Mouse (Mus musculus): Measurements from ENCODE around the gene Pmpca.

The Pmpca gene

DNA sequence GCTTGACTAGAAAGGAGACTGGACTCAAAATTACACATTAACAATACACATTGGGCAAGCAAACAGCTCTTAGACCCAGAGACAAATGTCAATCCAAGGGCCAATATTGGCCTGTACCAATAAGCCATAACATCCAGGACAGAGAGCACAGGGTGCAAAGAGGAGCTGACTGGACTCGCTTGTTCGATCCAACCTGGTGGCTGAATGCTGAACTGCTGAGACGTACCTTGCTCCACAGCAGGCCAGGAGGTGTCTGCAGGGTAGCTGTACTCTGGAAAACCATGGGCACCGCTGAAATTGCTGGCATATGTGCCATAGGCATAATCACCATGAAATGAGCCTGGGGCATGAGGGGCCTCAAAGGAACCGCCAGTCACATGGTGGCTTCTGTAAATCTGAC lies 40.7 kb downstream of the Pmpca start:
- DNase-seq (ENCODE audit: low read depth, low spot score), result no peak

GRCm38 (mm10) chr2:26434791-26435572 lies 45.8 kb downstream of the Pmpca start:
- no peak for DNase-seq (ENCODE audit: low read depth, low spot score)

DNA sequence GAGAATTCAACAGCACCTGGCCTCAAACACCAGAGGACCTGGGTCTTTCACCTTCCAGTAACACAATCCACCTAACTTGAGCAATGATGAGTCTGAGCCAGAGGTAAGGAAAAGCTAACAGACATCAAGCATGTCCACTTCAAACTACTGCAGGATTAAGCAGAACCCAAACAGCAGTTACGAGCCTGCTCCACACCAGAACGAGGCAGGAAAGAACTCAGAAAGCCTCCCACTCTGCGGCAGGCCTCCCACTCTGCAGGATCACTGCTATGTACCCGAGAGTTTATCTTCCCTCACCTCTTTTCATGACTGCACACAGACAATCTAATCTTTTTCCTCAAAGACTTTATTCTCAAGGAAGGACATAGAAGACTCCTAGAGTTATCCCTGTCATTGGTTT lies 48.1 kb downstream of the Pmpca start:
- no peak for DNase-seq (ENCODE audit: low read depth, low spot score)

- DNase-seq (ENCODE audit: low read depth, low spot score), result no peak
Measured at GRCm38 (mm10) chr2:26438373-26438772, 49.2 kb downstream of the Pmpca start.

DNA sequence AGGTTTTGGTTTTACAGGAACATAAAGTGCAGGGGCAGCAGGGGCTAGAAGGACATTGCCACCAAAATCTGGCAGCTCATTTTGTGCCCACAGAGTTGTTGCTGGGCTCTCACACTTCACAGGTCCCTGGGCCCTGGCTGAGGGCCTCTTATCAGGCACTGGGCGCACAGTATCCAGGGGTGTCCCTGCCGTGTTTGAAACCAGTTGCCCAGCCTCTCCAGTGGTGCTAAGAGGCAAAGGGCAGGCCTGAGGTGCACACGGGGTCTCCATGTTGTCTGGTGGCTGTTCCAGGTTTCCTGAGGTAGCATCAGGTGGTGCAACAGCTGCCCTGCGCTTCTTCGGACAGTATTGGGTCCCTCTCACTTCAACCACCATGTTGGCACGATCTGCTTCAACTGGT lies 50.5 kb downstream of the Pmpca start:
- no peak for DNase-seq (ENCODE audit: low read depth, low spot score)

DNA sequence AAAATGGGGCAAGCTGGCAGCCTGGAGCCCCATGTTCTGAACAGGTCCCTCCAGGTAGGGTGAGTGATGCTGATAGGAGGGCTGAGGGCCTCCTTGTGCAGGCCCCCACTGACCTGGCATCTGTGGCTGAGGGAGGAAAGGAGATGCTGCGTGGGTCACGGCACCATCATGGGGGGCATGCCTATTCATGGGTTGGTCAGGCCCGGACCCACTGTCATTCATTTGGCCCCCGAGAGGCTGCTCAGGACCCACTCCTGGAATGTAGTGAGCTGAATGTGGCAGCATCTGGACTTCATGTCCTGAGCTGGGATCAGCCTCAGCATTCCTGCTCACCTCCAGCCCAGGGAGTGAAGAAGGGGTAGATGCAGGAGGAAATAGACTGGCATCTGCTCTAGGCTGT lies 52.1 kb downstream of the Pmpca start:
- DNase-seq (ENCODE audit: low read depth, low spot score), result no peak

GRCm38 (mm10) chr2:26441688-26442087 lies 52.5 kb downstream of the Pmpca start:
- no peak for DNase-seq (ENCODE audit: low read depth, low spot score)

GRCm38 (mm10) chr2:26442843-26443242 lies 53.7 kb downstream of the Pmpca start:
- DNase-seq (ENCODE audit: low read depth, low spot score), result no peak

- no peak for DNase-seq (ENCODE audit: low read depth, low spot score)
Measured at GRCm38 (mm10) chr2:26443876-26444275, 54.7 kb downstream of the Pmpca start.

DNA sequence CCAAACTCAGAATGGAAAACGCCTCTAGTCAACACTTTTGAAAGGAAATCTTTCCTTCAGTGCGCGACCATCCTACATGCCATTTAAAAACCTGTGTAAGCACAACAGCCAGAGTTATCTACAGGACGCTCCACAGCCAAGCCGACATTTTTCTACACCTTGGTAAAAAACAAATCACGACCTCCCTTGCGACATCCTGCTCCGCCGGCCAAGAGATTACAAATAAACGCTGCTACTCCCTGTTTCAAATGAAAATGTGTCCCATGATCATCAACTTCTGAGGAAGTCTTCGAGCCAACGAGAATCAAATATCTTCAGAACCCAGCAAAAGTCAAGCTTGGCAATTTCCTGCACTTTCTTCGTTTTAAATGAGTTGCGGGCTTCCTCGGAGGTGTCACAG lies 55.2 kb downstream of the Pmpca start:
- no peak for DNase-seq (ENCODE audit: low read depth, low spot score)

DNA sequence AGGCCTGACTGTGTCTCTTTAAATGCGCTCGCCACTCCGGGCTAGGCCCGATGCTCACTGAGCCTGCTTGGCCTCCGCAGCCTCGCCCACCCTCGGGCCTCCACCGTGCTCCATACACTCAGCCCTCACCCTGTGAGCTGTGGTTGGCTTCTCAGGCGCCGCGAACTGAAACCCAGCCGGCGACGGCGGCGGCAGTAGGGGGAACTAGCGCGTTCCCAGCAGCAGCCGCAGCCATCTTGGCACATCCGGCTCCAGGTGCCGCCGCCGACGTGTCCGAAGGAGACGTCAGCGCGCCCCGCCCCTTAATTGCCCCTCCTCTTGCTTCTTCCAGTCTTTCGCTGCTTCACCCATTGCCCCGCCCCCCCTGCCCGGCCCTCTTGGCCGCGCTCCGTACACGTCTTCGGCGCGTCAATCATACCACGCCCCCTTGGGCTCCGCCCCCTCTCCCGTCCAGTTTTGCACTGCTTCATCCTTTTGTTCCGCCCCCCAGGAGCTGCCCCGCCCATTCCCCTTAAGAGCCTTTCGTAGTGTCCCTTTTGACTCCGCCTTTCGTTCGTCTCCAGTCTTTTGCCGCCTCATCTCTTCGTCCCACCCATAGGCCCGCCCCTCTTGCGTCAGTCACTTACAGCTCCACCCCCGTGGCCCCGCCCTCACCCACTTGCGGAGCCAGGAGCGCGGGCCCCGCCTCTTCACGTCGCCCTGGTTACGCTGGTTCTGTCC lies 56.0 kb downstream of the Pmpca start, which contains the start of gene Sec16a:
TSS of gene Sec16a (minus strand) at position 271 of the 720 bp plus-strand sequence.
- peak; percentile 100 for DNase-seq (ENCODE audit: low read depth, low spot score)

GRCm38 (mm10) chr2:26445666-26446445 lies 56.7 kb downstream of the Pmpca start:
- peak; percentile 87 for DNase-seq (ENCODE audit: low read depth, low spot score)

DNA sequence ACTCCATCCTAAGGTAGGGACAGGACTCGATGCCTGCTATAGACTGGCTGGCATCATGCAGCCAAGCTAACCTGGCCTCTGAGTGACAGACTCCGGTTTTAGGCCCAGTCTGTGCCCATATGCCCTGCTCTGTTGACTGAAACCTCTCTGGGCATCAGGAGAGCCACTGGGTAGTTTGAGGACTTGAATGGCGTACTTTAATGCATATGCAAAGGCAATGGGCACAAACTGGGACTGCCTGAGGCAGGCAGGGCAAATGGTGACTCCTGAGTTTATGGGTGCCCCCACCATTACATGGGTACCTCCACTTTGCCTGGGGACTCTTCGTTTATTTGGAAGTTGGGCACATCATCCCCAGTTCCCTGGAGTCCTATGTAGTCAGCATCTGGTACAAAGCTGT lies 57.5 kb downstream of the Pmpca start:
- no peak for DNase-seq (ENCODE audit: low read depth, low spot score)
